Mouse (Mus musculus): ENCODE data around the gene Zmat5.

Gene Zmat5

GRCm38 (mm10) chr11:4783116-4783515 is 78.6 kb downstream of the Zmat5 start:
- no peak for DNase-seq (ENCODE audit: low spot score)

GRCm38 (mm10) chr11:4784629-4785142 is 80.2 kb downstream of the Zmat5 start:
- DNase-seq (ENCODE audit: low spot score) = no peak
